Mouse (Mus musculus) olfactory bulb, adult 2 months (tissue): ENCODE measurements at regions not wholly inside any gene's neighbourhood (a gene's known extent, or its start where the extent isn't known, plus 50 kb on each side); places are given as distances from the start of the nearest gene placed in this dataset.

Experiments used
- H3K27ac ChIP-seq: fragments of 200-500 bp; 2 replicates; pipeline ENCODE4 v1.5.1; 2012; ENCODE audit warnings: low read depth, low read length; ENCODE audit not compliant: insufficient read depth
- H3K4me1 ChIP-seq: fragments of 200-500 bp; 2 replicates; pipeline ENCODE4 v1.6.1; 2012; ENCODE audit warnings: low read length; ENCODE audit not compliant: control insufficient read depth, insufficient read depth
- H3K4me3 ChIP-seq: fragments of 200-500 bp; 2 replicates; pipeline ENCODE4 v1.5.1; 2012; ENCODE audit warnings: mild to moderate bottlenecking, low read depth, low read length, moderate library complexity; ENCODE audit not compliant: insufficient read depth
- CTCF ChIP-seq: fragments of 200-500 bp; IDR thresholded peaks from 2 replicates; pipeline ENCODE4 v1.5.1; 2012; ENCODE audit warnings: low read depth, mild to moderate bottlenecking, low read length, moderate library complexity; ENCODE audit not compliant: insufficient read depth
- POLR2A ChIP-seq: fragments of 200-500 bp; IDR thresholded peaks from 2 replicates; pipeline ENCODE4 v1.6.1; 2012; ENCODE audit warnings: mild to moderate bottlenecking, low read depth, low read length, moderate library complexity; ENCODE audit not compliant: insufficient read depth
- WGBS: fragments of 180-500 bp; shearing (Covaris S2); methylation state at CpG from one replicate; pipeline ENCODE4 v1.1.7; 2018; 5-methylcytosine and 5-hydroxymethylcytosine counted together

DNA sequence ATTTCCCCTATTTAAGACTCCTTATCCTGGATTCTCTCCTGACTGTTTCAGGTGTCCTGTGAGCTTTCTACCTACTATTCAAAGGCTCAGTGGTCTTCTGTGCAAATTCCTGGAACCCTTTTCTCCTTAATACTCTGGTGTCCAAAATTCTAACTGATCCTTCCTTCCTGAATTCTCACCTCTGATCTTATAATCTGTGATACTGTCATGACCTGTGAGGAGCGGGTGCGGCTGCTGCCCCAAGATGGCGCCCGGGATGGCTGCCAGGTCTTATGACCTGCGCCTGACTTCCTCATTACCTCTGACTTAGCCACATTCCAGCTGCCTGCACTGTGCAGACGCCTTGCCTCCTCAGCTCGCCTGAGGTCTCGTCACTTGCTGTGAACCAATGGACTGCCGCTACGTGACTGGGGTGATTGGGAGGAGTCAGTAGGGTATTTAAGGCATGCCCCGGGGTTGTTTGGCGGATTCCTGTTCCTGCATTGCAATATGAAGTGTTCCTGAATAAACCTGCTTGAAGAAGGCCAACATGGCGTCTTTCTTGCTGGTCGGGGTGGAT, 131.2 kb downstream of the Ptbp2 start:
- Histone ChIP-seq H3K4me1 (no peaks in the 10 kb centered on the region), H3K27ac (no peak overlapping the region), H3K4me3 (no peak overlapping the region)
- 97% methylated on average over 14 of the region's 14 CpGs for WGBS
- TF ChIP-seq POLR2A = no peak

DNA sequence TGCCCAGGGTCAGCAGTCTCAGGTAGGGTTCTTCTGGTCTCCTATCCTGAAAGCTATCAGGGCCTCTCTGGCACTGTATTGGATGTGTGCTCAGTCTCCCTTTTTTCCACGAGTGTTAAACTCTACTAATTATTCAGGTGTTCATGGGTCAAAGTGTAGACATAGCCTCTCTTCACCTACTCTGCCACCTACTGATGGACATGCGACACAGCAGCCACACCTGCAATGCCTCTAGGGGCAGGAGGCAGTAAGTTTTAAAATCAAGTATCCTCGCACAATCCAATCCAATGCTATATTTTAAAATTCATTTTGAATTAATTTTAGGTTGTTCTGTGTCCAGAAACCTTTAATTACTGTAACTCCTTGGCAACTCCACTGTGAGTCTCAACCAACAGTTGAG, 145.6 kb downstream of the Ptbp2 start:
- H3K27ac ChIP-seq = no peak overlapping the region
- no peak for TF ChIP-seq POLR2A
- no peak for TF ChIP-seq CTCF
- 69% methylated on average over 3 of the region's 3 CpGs for WGBS
- H3K4me3 ChIP-seq = no peak overlapping the region
- no peaks in the 10 kb centered on the region for H3K4me1 ChIP-seq

GRCm38 (mm10) chr3:119635641-119636040, 148.6 kb downstream of the Ptbp2 start:
- no peak overlapping the region for H3K27ac ChIP-seq
- WGBS = 63% methylated on average over 3 of the region's 3 CpGs
- H3K4me3 ChIP-seq = no peak overlapping the region
- H3K4me1 ChIP-seq = no peaks in the 10 kb centered on the region
- TF ChIP-seq POLR2A (no peak), CTCF (no peak)

- no peaks in the 10 kb centered on the region for H3K4me1 ChIP-seq
- no peak overlapping the region for H3K27ac ChIP-seq
- 96% methylated on average over 2 of the region's 2 CpGs for WGBS
- TF ChIP-seq POLR2A = no peak
- TF ChIP-seq CTCF = no peak
- H3K4me3 ChIP-seq = no peak overlapping the region
Measured at GRCm38 (mm10) chr3:119633516-119633915, 150.8 kb downstream of the Ptbp2 start.

DNA sequence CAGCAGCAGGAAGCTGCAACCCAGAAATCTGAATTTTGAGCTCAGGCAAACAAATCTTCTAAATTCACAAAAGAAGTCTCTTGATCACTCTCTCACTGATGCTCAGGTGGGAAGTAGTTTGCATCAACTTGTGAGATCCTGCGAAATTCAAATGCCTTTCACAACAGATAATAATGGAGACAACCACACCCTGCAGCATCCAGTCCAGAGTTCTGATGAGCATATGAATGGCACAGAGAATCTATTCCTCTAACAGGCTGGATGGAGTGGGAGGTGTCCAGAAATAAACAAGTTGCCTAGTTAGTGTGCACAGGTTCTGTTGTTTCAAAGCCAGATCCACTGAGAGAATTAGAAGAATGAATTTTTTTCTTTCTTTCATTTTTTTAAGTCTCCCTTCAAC, 178.2 kb downstream of the Ptbp2 start:
- Histone ChIP-seq H3K4me3 (no peak overlapping the region), H3K4me1 (no peaks in the 10 kb centered on the region), H3K27ac (no peak overlapping the region)
- TF ChIP-seq CTCF = no peak
- TF ChIP-seq POLR2A = no peak
- WGBS = 94% methylated on average over 1 of the region's 1 CpGs

DNA sequence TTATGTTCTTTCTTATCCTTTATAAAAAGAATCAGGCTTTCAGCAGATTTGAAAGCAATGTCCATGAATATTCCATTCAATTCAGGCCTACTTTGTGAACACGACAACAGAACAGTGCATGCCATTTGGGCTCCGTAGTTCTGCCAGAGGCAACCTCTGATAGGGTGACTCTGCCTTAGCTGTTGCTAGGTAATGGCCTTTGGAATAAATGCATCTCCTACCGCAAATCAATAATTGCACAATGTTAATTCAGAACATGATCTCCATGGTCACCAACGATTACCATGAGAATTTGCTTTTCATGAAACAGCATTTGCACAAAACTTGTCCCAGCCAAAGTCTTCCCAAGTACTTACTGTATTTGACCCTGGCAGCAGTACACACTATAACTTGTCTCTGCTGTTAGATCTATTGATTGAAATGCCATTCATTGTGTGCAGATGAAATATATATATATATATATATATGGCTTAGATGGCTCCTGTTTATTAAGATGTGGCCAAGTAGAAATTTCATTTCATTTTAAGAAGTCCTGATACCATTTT, 195.3 kb downstream of the Ptbp2 start:
- TF ChIP-seq CTCF (no peak), POLR2A (no peak)
- Histone ChIP-seq H3K4me3 (no peak overlapping the region), H3K4me1 (no peaks in the 10 kb centered on the region), H3K27ac (no peak overlapping the region)
- 40% methylated on average over 4 of the region's 4 CpGs for WGBS

DNA sequence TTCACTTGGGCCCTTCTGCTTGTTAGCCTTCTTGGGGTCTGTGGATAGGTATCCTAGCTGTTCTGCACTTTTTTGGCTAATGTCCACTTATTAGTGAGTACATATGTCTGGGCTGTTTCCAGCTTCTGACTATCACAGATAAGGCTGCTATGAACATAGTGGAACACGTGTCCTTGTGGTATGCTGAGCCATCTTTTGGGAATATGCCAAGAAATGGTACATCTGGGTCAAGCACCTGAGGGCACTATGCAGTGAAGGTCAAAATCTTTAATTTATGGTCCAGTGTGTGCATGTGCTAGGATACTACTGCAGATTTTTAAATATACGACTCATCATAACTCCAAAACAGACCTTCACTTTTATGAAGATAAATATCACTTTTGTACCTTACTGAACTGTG, 196.3 kb downstream of the Ptbp2 start:
- no peaks in the 10 kb centered on the region for H3K4me1 ChIP-seq
- H3K27ac ChIP-seq = no peak overlapping the region
- TF ChIP-seq POLR2A = no peak
- no peak for TF ChIP-seq CTCF
- no peak overlapping the region for H3K4me3 ChIP-seq
- 84% methylated on average over 2 of the region's 2 CpGs for WGBS

GRCm38 (mm10) chr3:119575516-119575915, 208.8 kb downstream of the Ptbp2 start:
- H3K4me1 ChIP-seq = no peaks in the 10 kb centered on the region
- no peak overlapping the region for H3K27ac ChIP-seq
- TF ChIP-seq POLR2A = no peak
- TF ChIP-seq CTCF = no peak
- no peak overlapping the region for H3K4me3 ChIP-seq
- WGBS = 69% methylated on average over 3 of the region's 3 CpGs

- Histone ChIP-seq H3K4me3 (no peak overlapping the region), H3K27ac (no peak overlapping the region), H3K4me1 (no peaks in the 10 kb centered on the region)
- TF ChIP-seq POLR2A (no peak), CTCF (no peak)
- WGBS = 80% methylated on average over 7 of the region's 7 CpGs
Measured at GRCm38 (mm10) chr3:119537884-119538283, 246.4 kb downstream of the Ptbp2 start.
